Mouse (Mus musculus): ENCODE measurements around the gene Rbfox3.

Rbfox3 gene

DNA sequence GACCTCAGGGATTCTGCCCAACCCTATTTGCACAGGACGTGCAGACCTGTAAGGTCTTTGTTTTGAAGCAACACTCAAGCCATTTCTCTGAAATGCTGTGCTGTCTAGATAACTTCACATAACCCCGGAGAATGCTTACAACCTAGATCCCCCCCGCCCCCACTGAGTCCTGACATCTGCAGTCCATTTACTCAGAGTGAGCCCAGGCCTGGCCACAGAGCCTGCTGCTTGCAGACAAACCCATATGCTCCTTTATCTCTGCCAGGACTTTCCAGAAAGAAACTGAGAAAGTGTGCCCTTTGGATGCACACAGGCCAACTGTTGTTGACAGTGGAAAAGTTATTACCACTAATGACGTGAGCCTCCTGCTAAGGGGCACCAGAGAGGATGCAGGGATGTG, 464.1 kb downstream of the Rbfox3 start:
- no peak for DNase-seq (ENCODE audit: low read depth, low spot score)

DNA sequence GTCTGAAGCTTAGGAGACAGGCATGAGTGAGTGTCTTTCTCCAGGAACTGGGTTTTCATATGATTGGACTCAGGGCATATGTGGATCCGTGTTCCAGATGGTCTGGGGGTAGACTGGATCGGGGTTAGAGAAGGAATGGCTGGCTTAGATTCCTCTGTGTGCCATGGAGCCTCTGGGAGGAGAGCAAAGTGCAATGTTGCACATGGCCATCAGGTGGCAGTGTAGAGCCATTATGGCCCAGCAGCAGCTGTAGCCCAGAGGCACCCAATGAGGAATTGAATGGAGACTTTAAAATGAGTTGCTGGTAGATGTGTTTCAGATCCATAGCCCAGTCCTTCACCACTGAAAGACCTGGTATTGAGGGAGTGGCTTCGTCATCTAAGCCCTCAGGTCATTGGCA, 465.6 kb downstream of the Rbfox3 start:
- peak; percentile 85 for DNase-seq (ENCODE audit: low read depth, low spot score)

DNA sequence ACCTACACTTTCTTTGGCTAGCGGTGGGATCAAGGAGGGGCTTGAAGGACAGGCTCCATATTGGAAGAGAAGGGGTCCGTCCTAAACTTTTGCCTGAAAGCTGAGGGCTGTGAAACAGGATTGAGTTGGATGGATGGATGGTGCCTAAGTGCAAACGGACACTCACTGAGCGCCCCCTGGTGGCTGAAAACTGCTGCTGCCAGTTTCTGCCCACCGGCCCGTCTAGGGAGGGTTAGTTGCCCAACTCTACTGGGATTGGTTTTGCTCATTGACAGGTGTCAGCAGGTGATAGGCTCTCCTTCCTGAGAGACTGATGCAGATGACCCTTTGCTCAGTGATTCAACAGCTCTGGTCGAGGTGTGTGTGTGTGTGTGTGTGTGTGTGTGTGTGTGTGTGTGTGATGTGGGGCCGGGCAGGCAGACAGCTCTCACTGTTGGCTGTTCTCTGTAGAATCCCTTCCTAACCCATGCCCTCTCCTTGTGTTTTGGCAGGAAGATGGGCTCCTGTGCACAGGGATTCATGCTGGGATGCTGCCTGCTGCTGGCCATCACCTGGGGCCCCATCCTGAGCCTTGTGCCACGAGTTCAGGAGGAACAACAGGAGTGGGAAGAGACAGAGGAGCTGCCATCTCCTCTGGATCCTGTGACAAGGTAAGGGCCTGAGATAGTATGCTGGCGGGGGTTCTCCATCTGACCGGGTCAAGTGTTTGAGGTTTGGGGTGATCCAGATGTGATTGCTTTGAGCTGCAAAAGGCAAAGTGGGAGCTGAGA, 468.0 kb downstream of the Rbfox3 start:
- peak; percentile 72 for DNase-seq (ENCODE audit: low read depth, low spot score)

DNA sequence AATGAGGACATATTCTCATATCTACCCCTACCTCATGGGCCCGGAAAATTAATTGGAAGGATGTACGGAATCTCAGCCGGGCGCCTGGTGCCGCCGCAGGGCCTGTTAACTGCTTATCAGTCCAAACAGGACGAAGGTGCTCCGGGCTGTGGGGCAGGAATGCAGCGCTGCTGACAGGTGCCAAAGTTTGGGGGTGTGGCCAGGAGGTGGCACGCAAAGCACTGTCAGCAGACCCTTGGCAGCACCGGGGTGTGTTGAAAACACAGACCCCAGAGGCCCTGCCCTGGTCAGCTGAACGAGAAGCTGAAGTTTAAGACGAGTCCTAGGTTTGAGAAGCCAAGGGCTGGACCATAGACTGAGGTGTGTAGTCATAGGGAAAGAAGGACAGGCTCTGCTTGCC, 468.7 kb downstream of the Rbfox3 start:
- no peak for DNase-seq (ENCODE audit: low read depth, low spot score)
